Mouse (Mus musculus): ENCODE measurements around the gene Hmgxb4. TPM values are rescaled to one million over a fixed set of nuclear protein-coding genes. Genes with fewer than 3 reads are reported as not detected.

Gene Hmgxb4
- total and polyA plus RNA-seq, 3 experiments, result 23.3 to 33.4 (median 29.1) TPM

DNA sequence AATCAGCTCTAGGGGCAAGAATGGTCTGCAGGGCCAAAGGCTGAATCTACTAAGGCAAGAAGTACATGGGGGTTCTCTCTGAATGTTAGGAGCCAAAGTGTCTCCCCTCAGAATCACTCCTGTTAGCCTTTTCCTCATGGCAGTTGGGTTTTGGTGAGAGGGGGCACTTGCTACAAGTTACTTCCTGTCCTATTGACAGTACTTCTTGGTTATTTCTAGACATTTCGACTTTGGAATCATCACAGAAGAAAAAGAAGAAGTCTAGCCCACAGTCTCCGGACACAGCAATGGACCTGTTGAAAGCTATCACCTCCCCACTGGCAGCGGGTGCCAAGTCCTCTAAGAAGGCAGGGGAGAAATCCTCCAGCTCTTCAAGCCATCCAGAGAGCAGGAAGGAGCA is 7.3 kb downstream of the Hmgxb4 start:
- Histone ChIP-seq H3K4me2 (ENCODE audit: insufficient read depth, low read depth, poor library complexity, severe bottlenecking) (no peak overlapping the region), H3K27ac (ENCODE audit: insufficient read depth, low read depth) (no peak overlapping the region), H3K27me3 (replicated peaks) (no peaks in the 10 kb centered on the region), H3K9me3 (replicated peaks; ENCODE audit: low read length) (no peaks in the 10 kb centered on the region), H3K4me3 (replicated peaks in 1 of 3; ENCODE audit: low read depth in 2 of 3, low read length in 2 of 3, poor library complexity in 1 of 3) (no peak overlapping the region), H3K9ac (ENCODE audit: insufficient read depth, low read depth) (no peak overlapping the region), H3K36me3 (replicated peaks in 1 of 2; ENCODE audit: control insufficient read depth in 1 of 2, insufficient read depth in 1 of 2, low read length in 1 of 2) (peaks cover 35 to 55% of the 10 kb centered on the region in 2 experiments), H3K79me2 (replicated peaks; ENCODE audit: control insufficient read depth, extremely low read depth, insufficient read depth, poor library complexity, severe bottlenecking) (peaks cover 5% of the 10 kb centered on the region; the same call in 1 of the 2 replicates), H3K4me1 (ENCODE audit: control insufficient read depth in 1 of 2, insufficient read depth in 2 of 2) (peaks cover 0 to 4% of the 10 kb centered on the region in 2 experiments; a peak in 1 of 4 replicates)
- dilution Hi-C loops (cut with MboI; ENCODE audit: extremely low pct_ligation_motif_present, extremely low pct_unique_long_range_greater_than_20kb, low sequenced_read_pairs) (no loop called here), in situ Hi-C loops (cut with MboI; ENCODE audit: low pct_ligation_motif_present, low pct_unique_long_range_greater_than_20kb, low sequenced_read_pairs) (no loop called here)
- TF ChIP-seq MXI1 (IDR thresholded peaks at IDR 0.05; ENCODE audit: low read depth, low read length) (no peak), E2F4 (IDR thresholded peaks at IDR 0.05; ENCODE audit: insufficient replicate concordance, low read depth, low read length) (no peak), GABPA (IDR thresholded peaks at IDR 0.05; ENCODE audit: insufficient replicate concordance, low read depth, low read length) (no peak), HCFC1 (IDR thresholded peaks at IDR 0.05; ENCODE audit: low read depth, low read length) (no peak), JUND (conservative IDR thresholded peaks at IDR 0.05; ENCODE audit: low read depth, low read length) (no peak), IRF4 (IDR thresholded peaks at IDR 0.05; ENCODE audit: low read depth, low read length) (no peak), RCOR1 (conservative IDR thresholded peaks at IDR 0.05; ENCODE audit: low read depth, low read length) (no peak), ZMIZ1 (IDR thresholded peaks at IDR 0.05; ENCODE audit: low read depth, low read length) (no peak), UBTF (IDR thresholded peaks at IDR 0.05; ENCODE audit: low read depth, low read length) (no peak), POLR2AphosphoS2 (IDR thresholded peaks at IDR 0.05; ENCODE audit: low read depth, low read length) (no peak), ELF1 (IDR thresholded peaks at IDR 0.05; ENCODE audit: low read depth, low read length) (no peak)
- no peak for DNase-seq (ENCODE audit: extremely low read depth)

DNA sequence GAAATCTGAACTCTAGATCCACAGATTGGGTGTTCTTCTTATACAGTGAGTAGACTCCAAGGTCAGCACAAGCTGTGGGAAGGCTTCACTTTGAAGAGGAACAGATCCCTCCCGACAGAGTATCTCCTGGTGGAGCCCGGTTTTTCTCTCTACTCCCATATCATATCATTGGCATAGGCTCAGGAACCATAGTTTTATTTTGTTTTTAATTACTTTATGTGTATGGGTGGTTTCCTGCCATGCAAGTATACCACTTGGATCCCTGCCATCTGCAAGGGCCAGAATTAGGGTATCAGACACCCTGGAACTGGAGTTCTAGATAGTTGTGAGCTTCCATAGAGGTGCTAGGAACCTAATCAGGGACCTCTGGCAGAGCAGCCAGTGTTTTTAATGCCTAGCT is 15.7 kb downstream of the Hmgxb4 start:
- Histone ChIP-seq H3K79me2 (replicated peaks; ENCODE audit: control insufficient read depth, extremely low read depth, insufficient read depth, poor library complexity, severe bottlenecking) (peaks cover 8% of the 10 kb centered on the region), H3K4me2 (ENCODE audit: insufficient read depth, low read depth, poor library complexity, severe bottlenecking) (no peak overlapping the region), H3K9ac (ENCODE audit: insufficient read depth, low read depth) (no peak overlapping the region), H3K9me3 (replicated peaks; ENCODE audit: low read length) (no peaks in the 10 kb centered on the region), H3K4me1 (ENCODE audit: control insufficient read depth in 1 of 2, insufficient read depth in 2 of 2) (peaks cover 3 to 6% of the 10 kb centered on the region in 2 experiments; a peak in 3 of 4 replicates), H3K27me3 (replicated peaks) (no peaks in the 10 kb centered on the region), H3K27ac (ENCODE audit: insufficient read depth, low read depth) (no peak overlapping the region), H3K36me3 (replicated peaks in 1 of 2; ENCODE audit: control insufficient read depth in 1 of 2, insufficient read depth in 1 of 2, low read length in 1 of 2) (peaks cover 13 to 60% of the 10 kb centered on the region in 2 experiments), H3K4me3 (replicated peaks in 1 of 3; ENCODE audit: low read depth in 2 of 3, low read length in 2 of 3, poor library complexity in 1 of 3) (no peak overlapping the region)
- in situ Hi-C loops (cut with MboI; ENCODE audit: low pct_ligation_motif_present, low pct_unique_long_range_greater_than_20kb, low sequenced_read_pairs), result no loop called here
- no peak for DNase-seq (ENCODE audit: extremely low read depth)
- TF ChIP-seq CTCF (conservative IDR thresholded peaks at IDR 0.05 in 1 of 2, IDR thresholded peaks at IDR 0.05 in 1 of 2; ENCODE audit: low read depth in 2 of 2, low read length in 2 of 2) (no peak), GABPA (IDR thresholded peaks at IDR 0.05; ENCODE audit: insufficient replicate concordance, low read depth, low read length) (no peak), MAFK (IDR thresholded peaks at IDR 0.05; ENCODE audit: insufficient replicate concordance, low read length) (no peak), MXI1 (IDR thresholded peaks at IDR 0.05; ENCODE audit: low read depth, low read length) (no peak), ETS1 (conservative IDR thresholded peaks at IDR 0.05; ENCODE audit: low read depth, low read length) (no peak), ZC3H11A (IDR thresholded peaks at IDR 0.05; ENCODE audit: low read depth, low read length) (no peak), JUND (conservative IDR thresholded peaks at IDR 0.05; ENCODE audit: low read depth, low read length) (no peak), USF1 (IDR thresholded peaks at IDR 0.05; ENCODE audit: low read depth, low read length) (no peak), NELFE (IDR thresholded peaks at IDR 0.05; ENCODE audit: low read depth, low read length) (no peak), RCOR1 (conservative IDR thresholded peaks at IDR 0.05; ENCODE audit: low read depth, low read length) (no peak), CHD1 (IDR thresholded peaks at IDR 0.05; ENCODE audit: low read depth, low read length) (no peak), JUN (IDR thresholded peaks at IDR 0.05; ENCODE audit: insufficient read depth, low read depth, low read length) (no peak), MEF2A (IDR thresholded peaks at IDR 0.05; ENCODE audit: borderline replicate concordance, low read depth, low read length) (no peak), SMC3 (IDR thresholded peaks at IDR 0.05; ENCODE audit: low read depth, low read length) (no peak), ZNF384 (IDR thresholded peaks at IDR 0.05; ENCODE audit: low read depth, low read length) (no peak), TBP (conservative IDR thresholded peaks at IDR 0.05; ENCODE audit: low read depth, low read length) (no peak)
- dilution Hi-C loops (cut with MboI; ENCODE audit: extremely low pct_ligation_motif_present, extremely low pct_unique_long_range_greater_than_20kb, low sequenced_read_pairs), result no loop called here

All from CH12.LX (cell line).